Mouse (Mus musculus): ENCODE results near the gene Rflnb. TPM values are rescaled to one million over a fixed set of nuclear protein-coding genes. Genes with fewer than 3 reads are reported as not detected.

The Rflnb gene
- polyA plus RNA-seq, 1 experiment = 21.5 TPM

- Histone ChIP-seq H3K36me3 (ENCODE audit: control insufficient read depth, insufficient read depth, low read length) (no peaks in the 10 kb centered on the region), H3K27ac (ENCODE audit: insufficient read depth, low read depth, low read length) (no peak overlapping the region), H3K27me3 (ENCODE audit: control insufficient read depth, insufficient read depth, low read length) (no peaks in the 10 kb centered on the region), H3K4me1 (ENCODE audit: control insufficient read depth, insufficient read depth, insufficient read length, low read length) (peaks cover 7% of the 10 kb centered on the region), H3K4me3 (ENCODE audit: low read depth, low read length) (no peak overlapping the region)
- TF ChIP-seq CTCF (IDR thresholded peaks at IDR 0.05; ENCODE audit: extremely low read depth, insufficient read length, insufficient replicate concordance, low read depth, low read length) (no peak), POLR2A (IDR thresholded peaks at IDR 0.05; ENCODE audit: low read depth, low read length) (no peak)
- 30% methylated on average over 3 of the region's 3 CpGs for WGBS
These were observed 26.2 kb downstream of the Rflnb start for GRCm38 (mm10) chr11:76001237-76001878.

GRCm38 (mm10) chr11:76000701-76001100 lies 26.9 kb downstream of the Rflnb start:
- Histone ChIP-seq H3K4me1 (ENCODE audit: control insufficient read depth, insufficient read depth, insufficient read length, low read length) (peaks cover 7% of the 10 kb centered on the region), H3K36me3 (ENCODE audit: control insufficient read depth, insufficient read depth, low read length) (no peaks in the 10 kb centered on the region), H3K27ac (ENCODE audit: insufficient read depth, low read depth, low read length) (no peak overlapping the region), H3K27me3 (ENCODE audit: control insufficient read depth, insufficient read depth, low read length) (no peaks in the 10 kb centered on the region), H3K4me3 (ENCODE audit: low read depth, low read length) (no peak overlapping the region)
- TF ChIP-seq POLR2A (IDR thresholded peaks at IDR 0.05; ENCODE audit: low read depth, low read length) (no peak), CTCF (IDR thresholded peaks at IDR 0.05; ENCODE audit: extremely low read depth, insufficient read length, insufficient replicate concordance, low read depth, low read length) (no peak)
- 95% methylated on average over 5 of the region's 5 CpGs for WGBS

- Histone ChIP-seq H3K27me3 (ENCODE audit: control insufficient read depth, insufficient read depth, low read length) (no peaks in the 10 kb centered on the region), H3K4me1 (ENCODE audit: control insufficient read depth, insufficient read depth, insufficient read length, low read length) (peaks cover 7% of the 10 kb centered on the region), H3K36me3 (ENCODE audit: control insufficient read depth, insufficient read depth, low read length) (no peaks in the 10 kb centered on the region), H3K27ac (ENCODE audit: insufficient read depth, low read depth, low read length) (no peak within 1 kb of the TSS), H3K4me3 (ENCODE audit: low read depth, low read length) (peak within 1 kb of the TSS; percentile 65)
- peak; percentile 49; the same call in 1 of the 2 replicates for TF ChIP-seq CTCF (IDR thresholded peaks at IDR 0.05; ENCODE audit: extremely low read depth, insufficient read length, insufficient replicate concordance, low read depth, low read length)
- no peak for TF ChIP-seq POLR2A (IDR thresholded peaks at IDR 0.05; ENCODE audit: low read depth, low read length)
- WGBS = 11% methylated on average over 35 of the region's 36 CpGs
These were observed 28.0 kb downstream of the Rflnb start, which contains the start of gene 1700016K19Rik for GRCm38 (mm10) chr11:75999440-76000155. TSS of gene 1700016K19Rik (plus strand) at chr11:75999912.

- no peak for TF ChIP-seq POLR2A (IDR thresholded peaks at IDR 0.05; ENCODE audit: low read depth, low read length)
- H3K4me3 ChIP-seq (ENCODE audit: low read depth, low read length) = no peak overlapping the region
- peaks cover under 1% of the 10 kb centered on the region; the same call in 1 of the 2 replicates for H3K4me1 ChIP-seq (ENCODE audit: control insufficient read depth, insufficient read depth, insufficient read length, low read length)
- H3K36me3 ChIP-seq (ENCODE audit: control insufficient read depth, insufficient read depth, low read length) = no peaks in the 10 kb centered on the region
- H3K27ac ChIP-seq (ENCODE audit: insufficient read depth, low read depth, low read length) = no peak overlapping the region
- 73% methylated on average over 9 of the region's 9 CpGs for WGBS
- H3K27me3 ChIP-seq (ENCODE audit: control insufficient read depth, insufficient read depth, low read length) = no peaks in the 10 kb centered on the region
These were observed 33.2 kb downstream of the Rflnb start for GRCm38 (mm10) chr11:75994357-75994756.

GRCm38 (mm10) chr11:75992481-75992880 lies 35.1 kb downstream of the Rflnb start:
- no peak overlapping the region for H3K4me3 ChIP-seq (ENCODE audit: low read depth, low read length)
- H3K27ac ChIP-seq (ENCODE audit: insufficient read depth, low read depth, low read length) = no peak overlapping the region
- no peaks in the 10 kb centered on the region for H3K36me3 ChIP-seq (ENCODE audit: control insufficient read depth, insufficient read depth, low read length)
- H3K27me3 ChIP-seq (ENCODE audit: control insufficient read depth, insufficient read depth, low read length) = no peaks in the 10 kb centered on the region
- no peak for TF ChIP-seq POLR2A (IDR thresholded peaks at IDR 0.05; ENCODE audit: low read depth, low read length)
- WGBS = 86% methylated on average over 8 of the region's 8 CpGs
- no peaks in the 10 kb centered on the region for H3K4me1 ChIP-seq (ENCODE audit: control insufficient read depth, insufficient read depth, insufficient read length, low read length)

GRCm38 (mm10) chr11:75991911-75992310 lies 35.7 kb downstream of the Rflnb start:
- 82% methylated on average over 8 of the region's 8 CpGs for WGBS
- no peaks in the 10 kb centered on the region for H3K4me1 ChIP-seq (ENCODE audit: control insufficient read depth, insufficient read depth, insufficient read length, low read length)
- H3K27me3 ChIP-seq (ENCODE audit: control insufficient read depth, insufficient read depth, low read length) = no peaks in the 10 kb centered on the region
- no peaks in the 10 kb centered on the region for H3K36me3 ChIP-seq (ENCODE audit: control insufficient read depth, insufficient read depth, low read length)
- no peak overlapping the region for H3K4me3 ChIP-seq (ENCODE audit: low read depth, low read length)
- H3K27ac ChIP-seq (ENCODE audit: insufficient read depth, low read depth, low read length) = no peak overlapping the region
- TF ChIP-seq CTCF (IDR thresholded peaks at IDR 0.05; ENCODE audit: extremely low read depth, insufficient read length, insufficient replicate concordance, low read depth, low read length) (0 out of 2 replicates have a peak, but pooled peaks have one; percentile 5), POLR2A (IDR thresholded peaks at IDR 0.05; ENCODE audit: low read depth, low read length) (no peak)

GRCm38 (mm10) chr11:75990965-75991835 lies 36.4 kb downstream of the Rflnb start:
- Histone ChIP-seq H3K36me3 (ENCODE audit: control insufficient read depth, insufficient read depth, low read length) (no peaks in the 10 kb centered on the region), H3K4me1 (ENCODE audit: control insufficient read depth, insufficient read depth, insufficient read length, low read length) (no peaks in the 10 kb centered on the region), H3K4me3 (ENCODE audit: low read depth, low read length) (no peak overlapping the region), H3K27me3 (ENCODE audit: control insufficient read depth, insufficient read depth, low read length) (no peaks in the 10 kb centered on the region), H3K27ac (ENCODE audit: insufficient read depth, low read depth, low read length) (no peak overlapping the region)
- 85% methylated on average over 15 of the region's 15 CpGs for WGBS
- peak; percentile 28; the same call in 1 of the 2 replicates for TF ChIP-seq CTCF (IDR thresholded peaks at IDR 0.05; ENCODE audit: extremely low read depth, insufficient read length, insufficient replicate concordance, low read depth, low read length)
- TF ChIP-seq POLR2A (IDR thresholded peaks at IDR 0.05; ENCODE audit: low read depth, low read length) = no peak

All from small intestine, adult 2 months (tissue).